Mouse (Mus musculus) Muller cell, postnatal 12 days (primary cell): ENCODE results near the gene Ankle1.
A peak's percentile ranks its signal among the peaks of the same experiment; 100 is the strongest.

Source experiments
- DNase-seq: peaks from one replicate; pipeline ENCODE4 v3.0.0-alpha.2; 2015; ENCODE audit errors: inconsistent ontology term

The Ankle1 gene

GRCm38 (mm10) chr8:71381971-71382961 is 23.5 kb upstream of the Ankle1 start:
- DNase-seq, result peak; percentile 95

GRCm38 (mm10) chr8:71383396-71383795 is 22.4 kb upstream of the Ankle1 start:
- DNase-seq, result no peak

- no peak for DNase-seq
Observed at GRCm38 (mm10) chr8:71383860-71384259, 21.9 kb upstream of the Ankle1 start.

DNA sequence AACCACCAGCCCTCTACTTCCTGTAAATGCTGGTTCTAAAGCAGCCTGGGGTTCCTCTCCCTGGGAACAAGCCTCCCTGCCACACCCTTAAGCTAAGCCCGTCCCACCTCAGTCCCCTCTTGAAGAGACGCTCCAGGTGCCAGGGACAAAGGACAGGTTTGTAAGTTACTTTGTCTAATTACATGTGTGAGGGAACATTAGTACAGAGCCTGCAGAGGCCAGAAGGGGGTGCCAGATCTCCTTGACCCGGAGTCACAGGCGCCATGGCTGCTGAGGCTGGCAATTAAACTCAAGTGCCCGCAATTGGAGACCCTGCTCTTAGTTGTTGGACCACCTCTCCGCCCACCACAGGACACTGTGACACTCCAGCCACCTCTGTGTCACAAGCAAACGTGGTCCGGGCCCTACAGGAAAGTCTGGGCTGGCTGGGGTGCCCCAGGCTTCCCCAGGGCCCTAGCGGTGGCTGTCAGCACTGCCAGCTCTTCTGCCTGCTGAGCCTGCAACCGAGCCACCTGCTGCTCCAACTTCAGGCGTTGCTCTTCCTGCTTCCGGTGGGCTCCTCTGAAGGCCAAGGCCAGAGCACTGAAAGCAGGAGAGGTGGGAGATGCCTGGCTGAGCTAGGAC is 20.5 kb upstream of the Ankle1 start:
- no peak for DNase-seq

DNA sequence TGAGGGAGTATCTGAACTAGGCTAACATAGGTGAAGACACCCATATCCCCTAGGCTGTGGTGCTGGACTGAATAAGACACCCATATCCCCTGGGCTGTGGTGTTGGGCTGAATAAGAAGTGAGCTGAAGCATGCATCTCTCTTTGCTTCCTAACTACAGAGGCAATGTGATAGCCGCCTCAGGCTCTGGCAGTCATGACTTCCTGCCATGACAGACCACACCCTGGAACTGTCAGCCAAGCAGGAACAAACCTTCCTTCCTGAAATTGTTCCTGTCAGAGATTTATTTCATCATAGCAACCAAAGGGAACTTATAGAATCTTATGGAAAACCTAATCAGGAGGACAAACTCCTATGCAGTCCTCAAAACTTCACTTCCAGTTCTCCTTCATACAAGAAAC is 17.5 kb upstream of the Ankle1 start:
- DNase-seq, result no peak

- no peak for DNase-seq
Observed at GRCm38 (mm10) chr8:71391696-71392095, 14.1 kb upstream of the Ankle1 start.

DNA sequence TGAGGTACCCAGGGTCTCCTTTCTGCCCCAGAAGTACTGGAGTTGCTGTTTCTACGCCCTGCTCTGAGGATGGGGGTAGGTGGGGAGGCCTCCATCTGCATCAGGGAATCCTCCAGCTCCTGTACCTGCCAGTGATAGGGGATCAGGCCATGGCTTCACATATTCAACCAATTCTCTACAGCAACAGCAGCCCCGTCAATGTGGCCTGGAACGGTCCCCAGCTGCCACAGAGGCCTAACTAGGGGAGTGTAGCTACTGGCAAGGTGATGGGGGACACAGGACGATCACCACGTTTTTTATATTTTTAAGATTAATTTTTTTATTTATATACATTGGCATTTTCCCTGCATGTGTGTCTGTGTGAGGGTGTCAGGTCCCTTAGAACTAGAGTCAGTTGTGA is 13.4 kb upstream of the Ankle1 start:
- no peak for DNase-seq

- peak; percentile 79 for DNase-seq
Observed at GRCm38 (mm10) chr8:71392871-71393270, 12.9 kb upstream of the Ankle1 start.

GRCm38 (mm10) chr8:71394481-71394880 is 11.3 kb upstream of the Ankle1 start:
- no peak for DNase-seq

DNA sequence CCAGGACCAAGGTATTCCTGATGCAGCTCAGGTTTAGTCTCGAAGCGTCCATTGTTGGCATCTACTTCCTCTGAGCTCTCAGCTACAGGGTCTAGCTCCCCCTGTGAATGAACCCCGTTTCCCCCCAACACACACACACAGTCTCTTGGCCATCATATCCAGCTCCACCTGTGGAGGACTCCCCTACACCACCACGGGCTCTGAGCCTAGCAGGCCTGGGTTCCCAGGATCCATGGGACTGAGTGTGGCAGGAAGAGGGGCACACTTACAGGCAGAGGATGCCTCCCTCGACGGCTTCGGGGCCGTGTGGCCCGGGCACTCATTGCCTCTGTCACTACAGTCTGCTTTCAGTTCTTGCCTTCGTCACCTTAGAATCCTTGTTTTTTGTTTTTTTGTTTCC is 10.7 kb upstream of the Ankle1 start:
- DNase-seq, result no peak

DNA sequence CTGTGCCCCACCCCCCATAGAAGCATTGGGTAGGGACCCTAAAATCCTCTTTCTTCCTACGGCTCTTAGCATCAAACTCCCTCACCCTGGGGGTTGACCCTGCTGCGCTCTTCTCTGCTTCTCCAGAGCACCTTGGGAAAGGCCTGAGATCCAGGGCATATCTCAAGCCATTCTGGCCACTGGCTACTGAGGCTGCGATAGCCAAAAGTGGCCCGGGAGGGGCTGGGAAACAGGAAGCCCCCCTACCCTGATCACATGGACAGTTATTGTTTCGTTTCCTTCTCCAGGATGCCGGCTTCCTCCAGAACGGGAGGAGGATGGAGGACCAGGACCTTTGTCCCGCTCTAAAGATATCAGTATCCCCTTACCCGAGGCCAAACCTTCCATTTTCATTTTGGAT is 10.2 kb upstream of the Ankle1 start, which contains the start of gene Ushbp1:
Ushbp1 (minus strand) TSS at position 174 of the 400 bp plus-strand sequence.
- DNase-seq, result no peak

DNA sequence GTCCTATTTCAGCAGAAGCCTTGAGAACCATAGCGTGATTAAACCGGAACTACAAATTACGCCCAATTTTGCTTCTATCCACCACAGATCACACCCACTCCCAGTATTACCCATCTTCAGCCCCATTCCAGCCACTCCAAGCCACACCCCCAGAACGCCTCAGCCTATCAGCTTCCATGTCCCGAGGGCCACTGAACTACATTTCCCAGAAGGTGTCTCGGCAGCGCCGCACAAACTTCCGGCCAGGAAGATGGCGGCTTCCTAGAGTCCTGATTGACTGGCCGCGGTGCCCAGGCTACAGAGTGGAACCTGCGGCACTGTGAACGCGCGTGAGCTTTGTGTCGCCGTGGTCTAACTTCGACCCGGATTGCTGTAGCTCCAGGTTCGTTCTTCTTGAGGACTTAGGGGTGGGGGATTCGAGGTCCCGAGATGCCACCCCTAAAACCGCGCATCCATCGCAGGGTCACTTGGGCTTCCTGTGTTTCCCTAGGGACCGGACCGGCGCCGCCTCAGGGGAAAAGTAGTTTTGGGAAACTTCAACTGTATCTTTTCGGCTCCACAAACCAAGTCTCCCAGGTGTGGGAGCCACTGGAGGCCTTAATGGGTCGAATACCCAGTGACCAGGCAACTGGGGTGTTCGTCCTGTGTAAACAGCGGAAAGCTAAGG is 9.0 kb upstream of the Ankle1 start, which contains the start of gene Babam1:
Babam1 (plus strand) TSS at position 223 of the 667 bp plus-strand sequence.
- peak; percentile 95 for DNase-seq

GRCm38 (mm10) chr8:71397701-71398100 is 8.1 kb upstream of the Ankle1 start:
- no peak for DNase-seq

DNA sequence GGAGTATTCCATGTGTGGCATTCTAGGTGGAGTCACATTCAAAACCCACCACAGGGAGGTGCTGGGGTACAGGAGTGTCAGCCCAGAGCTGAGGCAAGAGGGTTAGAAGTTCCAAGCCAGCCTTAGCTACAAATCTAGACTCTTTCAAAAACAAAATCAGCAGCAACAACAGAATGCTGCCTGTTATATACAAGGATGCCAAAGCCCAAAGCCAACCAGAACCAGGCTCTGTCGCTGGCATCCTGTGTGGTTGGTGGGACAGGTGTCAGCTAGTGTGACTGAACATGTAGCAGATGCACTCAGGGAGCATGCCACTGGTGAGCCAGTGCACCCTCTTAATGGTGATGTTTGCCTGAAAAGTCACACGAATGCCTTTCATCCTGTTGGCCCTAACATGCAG is 5.0 kb upstream of the Ankle1 start:
- DNase-seq, result no peak

DNA sequence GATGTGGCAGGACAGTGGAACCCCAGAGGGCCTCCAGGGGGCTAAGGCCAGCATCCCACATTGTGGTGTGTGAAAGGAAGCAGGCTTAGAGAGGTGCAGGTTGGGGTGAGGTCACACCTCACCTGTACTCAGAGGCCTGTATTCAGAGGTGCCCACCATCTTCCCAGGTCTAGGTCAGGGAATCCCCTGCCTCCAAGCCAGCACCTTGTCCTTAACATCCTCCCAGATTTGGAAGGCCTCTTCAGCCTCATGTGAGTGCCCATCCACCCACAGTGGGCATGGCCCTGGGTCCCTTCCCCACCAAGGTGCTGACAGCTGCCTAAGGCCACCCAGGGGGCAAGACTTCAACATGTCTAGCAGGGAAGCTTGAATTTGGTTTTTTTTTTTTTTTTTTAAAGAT is 4.4 kb upstream of the Ankle1 start:
- no peak for DNase-seq

DNA sequence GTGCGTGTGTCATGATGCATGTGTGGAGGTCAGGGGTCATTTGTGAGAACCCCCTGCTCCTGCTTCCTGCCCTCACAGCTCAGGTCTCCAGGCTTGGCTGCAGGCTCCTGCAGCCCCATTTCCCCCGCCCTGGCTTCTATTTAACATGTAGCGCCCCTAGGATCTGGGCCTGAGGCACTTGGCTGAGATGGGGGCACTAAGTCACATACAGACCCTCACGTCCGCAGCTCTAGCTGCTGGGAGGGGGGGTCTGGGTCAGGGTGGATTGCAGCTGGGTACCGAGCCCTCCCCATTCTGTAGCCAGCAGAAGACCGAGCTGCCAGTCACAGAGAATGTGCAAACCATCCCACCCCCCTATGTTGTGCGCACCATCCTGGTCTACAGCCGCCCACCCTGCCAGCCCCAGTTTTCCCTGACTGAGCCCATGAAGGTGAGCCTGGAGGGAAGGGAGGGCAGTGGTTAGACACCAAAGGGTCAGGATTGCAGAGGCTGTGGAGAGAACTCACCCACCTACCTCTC is 3.3 kb upstream of the Ankle1 start:
- DNase-seq, result no peak

GRCm38 (mm10) chr8:71403107-71403885 is 2.5 kb upstream of the Ankle1 start:
- no peak for DNase-seq

DNA sequence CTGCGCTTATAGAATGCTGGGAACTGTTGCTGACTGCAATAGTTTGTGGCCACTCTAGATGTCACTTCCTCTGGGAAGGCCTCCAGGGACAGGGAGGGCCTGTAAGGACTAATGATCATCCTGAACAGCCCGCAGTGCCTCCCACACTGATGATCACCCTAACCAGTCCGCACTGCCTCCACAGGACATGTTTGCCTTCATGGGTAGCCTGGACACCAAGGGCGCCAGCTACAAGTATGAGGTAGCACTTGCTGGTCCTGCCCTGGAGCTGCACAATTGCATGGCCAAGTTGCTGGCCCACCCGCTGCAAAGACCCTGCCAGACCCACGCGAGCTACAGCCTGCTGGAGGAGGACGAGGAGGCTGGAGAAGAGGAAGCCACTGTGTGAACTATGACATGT is 1.8 kb upstream of the Ankle1 start:
- DNase-seq, result no peak

DNA sequence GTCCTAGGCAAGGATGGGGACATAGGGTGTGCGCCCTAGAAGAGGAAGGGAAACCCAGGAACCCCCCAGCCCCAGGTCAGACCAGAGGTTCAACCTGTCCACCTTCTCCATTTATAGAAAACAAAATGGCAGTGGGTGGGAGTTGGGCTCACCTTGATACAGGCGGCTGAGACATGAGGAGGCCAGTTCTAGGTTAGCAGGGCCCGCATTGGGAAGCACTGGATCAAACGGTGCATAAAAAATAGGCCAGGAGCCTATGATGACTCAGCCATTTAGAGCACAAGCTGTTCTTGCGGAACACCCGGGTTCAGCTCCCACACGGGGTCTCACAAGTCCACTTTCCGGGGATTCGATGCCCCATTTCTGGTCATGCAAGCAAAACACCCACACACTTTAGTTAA is 859 bp upstream of the Ankle1 start:
- DNase-seq, result peak; percentile 69

- DNase-seq, result peak; percentile 69
Observed at GRCm38 (mm10) chr8:71406099-71407015, 547 bp downstream of the Ankle1 start.
